Mouse (Mus musculus): ENCODE measurements at regions not wholly inside any gene's neighbourhood (a gene's known extent, or its start where the extent isn't known, plus 50 kb on each side); places are given as distances from the start of the nearest gene placed in this dataset.

GRCm38 (mm10) chr13:83735631-83736475, 232.0 kb downstream of the Mef2c start:
- Histone ChIP-seq H3K9me3 (replicated peaks; ENCODE audit: control insufficient read depth, low read length) (no peaks in the 10 kb centered on the region), H3K9ac (replicated peaks; ENCODE audit: low read depth, low read length) (no peak overlapping the region), H3K4me2 (ENCODE audit: low read depth, low read length) (no peak overlapping the region), H3K4me1 (ENCODE audit: control insufficient read depth, insufficient read depth) (peaks cover 4% of the 10 kb centered on the region; the same call in 1 of the 2 replicates), H3K27ac (ENCODE audit: low read depth) (no peak overlapping the region), H3K4me3 (ENCODE audit: low read depth, low read length) (no peak overlapping the region), H3K27me3 (ENCODE audit: control insufficient read depth, insufficient read depth, low read length) (peaks cover 93% of the 10 kb centered on the region), H3K36me3 (replicated peaks; ENCODE audit: control insufficient read depth, insufficient read depth, low read length) (no peaks in the 10 kb centered on the region)
- TF ChIP-seq CTCF (IDR thresholded peaks at IDR 0.05; ENCODE audit: low read depth) (no peak), EP300 (IDR thresholded peaks at IDR 0.05; ENCODE audit: low read depth) (no peak)
- peak; percentile 4 for DNase-seq (ENCODE audit: low spot score)
- 58% methylated on average over 10 of the region's 10 CpGs for WGBS
- no peak for ATAC-seq (ENCODE audit: insufficient read depth, low read depth)

- peaks cover 86% of the 10 kb centered on the region for H3K27me3 ChIP-seq (ENCODE audit: control insufficient read depth, insufficient read depth, low read length)
- no peak overlapping the region for H3K27ac ChIP-seq (ENCODE audit: low read depth)
- 0 out of 2 replicates have a peak overlapping the region, but pooled peaks have one; percentile 16 for H3K4me3 ChIP-seq (ENCODE audit: low read depth, low read length)
- no peaks in the 10 kb centered on the region for H3K9me3 ChIP-seq (replicated peaks; ENCODE audit: control insufficient read depth, low read length)
- ATAC-seq (ENCODE audit: insufficient read depth, low read depth) (no peak), DNase-seq (ENCODE audit: low spot score) (no peak)
- H3K4me2 ChIP-seq (ENCODE audit: low read depth, low read length), result peak overlapping the region; percentile 43; the same call in 1 of the 2 replicates
- no peak for TF ChIP-seq CTCF (IDR thresholded peaks at IDR 0.05; ENCODE audit: low read depth)
- no peak for TF ChIP-seq EP300 (IDR thresholded peaks at IDR 0.05; ENCODE audit: low read depth)
- no peak overlapping the region for H3K9ac ChIP-seq (replicated peaks; ENCODE audit: low read depth, low read length)
- whole genome bisulfite sequencing, result 13% methylated on average over 9 of the region's 9 CpGs
- H3K4me1 ChIP-seq (ENCODE audit: control insufficient read depth, insufficient read depth), result no peaks in the 10 kb centered on the region; the same call in 1 of the 2 replicates
- no peaks in the 10 kb centered on the region for H3K36me3 ChIP-seq (replicated peaks; ENCODE audit: control insufficient read depth, insufficient read depth, low read length)
Measured at GRCm38 (mm10) chr13:83737031-83737825, 233.4 kb downstream of the Mef2c start.

GRCm38 (mm10) chr13:83737826-83738527, 234.1 kb downstream of the Mef2c start:
- ATAC-seq (ENCODE audit: insufficient read depth, low read depth) (no peak), DNase-seq (ENCODE audit: low spot score) (no peak)
- TF ChIP-seq EP300 (IDR thresholded peaks at IDR 0.05; ENCODE audit: low read depth), result no peak
- no peak for TF ChIP-seq CTCF (IDR thresholded peaks at IDR 0.05; ENCODE audit: low read depth)
- WGBS, result 2% methylated on average over 27 of the region's 27 CpGs
- Histone ChIP-seq H3K4me1 (ENCODE audit: control insufficient read depth, insufficient read depth) (no peaks in the 10 kb centered on the region; the same call in 1 of the 2 replicates), H3K4me3 (ENCODE audit: low read depth, low read length) (peak overlapping the region; percentile 33), H3K36me3 (replicated peaks; ENCODE audit: control insufficient read depth, insufficient read depth, low read length) (no peaks in the 10 kb centered on the region), H3K9ac (replicated peaks; ENCODE audit: low read depth, low read length) (no peak overlapping the region), H3K27me3 (ENCODE audit: control insufficient read depth, insufficient read depth, low read length) (peaks cover 83% of the 10 kb centered on the region), H3K4me2 (ENCODE audit: low read depth, low read length) (peak overlapping the region; percentile 43), H3K9me3 (replicated peaks; ENCODE audit: control insufficient read depth, low read length) (no peaks in the 10 kb centered on the region), H3K27ac (ENCODE audit: low read depth) (no peak overlapping the region)

GRCm38 (mm10) chr13:83738528-83738981, 234.7 kb downstream of the Mef2c start:
- DNase-seq (ENCODE audit: low spot score) (no peak), ATAC-seq (ENCODE audit: insufficient read depth, low read depth) (no peak)
- Histone ChIP-seq H3K27me3 (ENCODE audit: control insufficient read depth, insufficient read depth, low read length) (peaks cover 77% of the 10 kb centered on the region), H3K9ac (replicated peaks; ENCODE audit: low read depth, low read length) (no peak overlapping the region), H3K9me3 (replicated peaks; ENCODE audit: control insufficient read depth, low read length) (no peaks in the 10 kb centered on the region), H3K4me1 (ENCODE audit: control insufficient read depth, insufficient read depth) (no peaks in the 10 kb centered on the region; the same call in 1 of the 2 replicates), H3K27ac (ENCODE audit: low read depth) (no peak overlapping the region), H3K4me2 (ENCODE audit: low read depth, low read length) (peak overlapping the region; percentile 43), H3K4me3 (ENCODE audit: low read depth, low read length) (peak overlapping the region; percentile 33), H3K36me3 (replicated peaks; ENCODE audit: control insufficient read depth, insufficient read depth, low read length) (no peaks in the 10 kb centered on the region)
- WGBS, result 5% methylated on average over 12 of the region's 12 CpGs
- TF ChIP-seq EP300 (IDR thresholded peaks at IDR 0.05; ENCODE audit: low read depth), result no peak
- TF ChIP-seq CTCF (IDR thresholded peaks at IDR 0.05; ENCODE audit: low read depth), result no peak

- H3K4me2 ChIP-seq (ENCODE audit: low read depth, low read length), result peak overlapping the region; percentile 43
- no peak for TF ChIP-seq EP300 (IDR thresholded peaks at IDR 0.05; ENCODE audit: low read depth)
- TF ChIP-seq CTCF (IDR thresholded peaks at IDR 0.05; ENCODE audit: low read depth), result no peak
- H3K4me3 ChIP-seq (ENCODE audit: low read depth, low read length), result peak overlapping the region; percentile 33
- H3K36me3 ChIP-seq (replicated peaks; ENCODE audit: control insufficient read depth, insufficient read depth, low read length), result no peaks in the 10 kb centered on the region
- no peak for DNase-seq (ENCODE audit: low spot score)
- H3K4me1 ChIP-seq (ENCODE audit: control insufficient read depth, insufficient read depth), result no peaks in the 10 kb centered on the region; the same call in 1 of the 2 replicates
- H3K27ac ChIP-seq (ENCODE audit: low read depth), result no peak overlapping the region
- WGBS, result 22% methylated on average over 3 of the region's 3 CpGs
- no peaks in the 10 kb centered on the region for H3K9me3 ChIP-seq (replicated peaks; ENCODE audit: control insufficient read depth, low read length)
- peaks cover 71% of the 10 kb centered on the region for H3K27me3 ChIP-seq (ENCODE audit: control insufficient read depth, insufficient read depth, low read length)
- no peak overlapping the region for H3K9ac ChIP-seq (replicated peaks; ENCODE audit: low read depth, low read length)
- no peak for ATAC-seq (ENCODE audit: insufficient read depth, low read depth)
Measured at GRCm38 (mm10) chr13:83739131-83739530, 235.3 kb downstream of the Mef2c start.

All from heart, postnatal 0 days (tissue).